Mouse (Mus musculus) thymus, adult 2 months (tissue): Measurements from ENCODE around the gene Hsd17b2. TPM values are rescaled to one million over a fixed set of nuclear protein-coding genes. Genes with fewer than 3 reads are reported as not detected.

Experiments used
- DNase-seq: peaks from one replicate; pipeline ENCODE4 v3.0.0; 2021
- H3K27ac ChIP-seq: fragments of 200-500 bp; 2 replicates; pipeline ENCODE4 v1.5.1; 2012; ENCODE audit warnings: low read length, control low read depth; ENCODE audit not compliant: control insufficient read depth, insufficient read depth
- H3K27me3 ChIP-seq: fragments of 200-500 bp; 2 replicates; pipeline ENCODE4 v1.6.1; 2012; ENCODE audit warnings: mild to moderate bottlenecking, low read length, moderate library complexity, mixed read lengths; ENCODE audit not compliant: control insufficient read depth, insufficient read depth
- H3K36me3 ChIP-seq: fragments of 200-500 bp; 2 replicates; pipeline ENCODE4 v1.6.1; 2012; ENCODE audit warnings: mild to moderate bottlenecking, low read length, moderate library complexity; ENCODE audit not compliant: control insufficient read depth, insufficient read depth
- H3K4me1 ChIP-seq: fragments of 200-500 bp; replicated peaks from 2 replicates; pipeline ENCODE4 v1.6.1; 2012; ENCODE audit warnings: low read length; ENCODE audit not compliant: control insufficient read depth, insufficient read depth
- H3K4me3 ChIP-seq: fragments of 200-500 bp; 2 replicates; pipeline ENCODE4 v1.5.1; 2012; ENCODE audit warnings: mild to moderate bottlenecking, low read length, control low read depth, moderate library complexity; ENCODE audit not compliant: control insufficient read depth, insufficient read depth
- CTCF ChIP-seq: fragments of 200-500 bp; IDR thresholded peaks from 2 replicates; pipeline ENCODE4 v1.5.1; 2012; ENCODE audit warnings: mild to moderate bottlenecking, control low read depth, low read length, moderate library complexity, borderline replicate concordance; ENCODE audit not compliant: control insufficient read depth, poor library complexity, insufficient read depth; ENCODE audit errors: extremely low read depth
- POLR2A ChIP-seq: fragments of 200-500 bp; IDR thresholded peaks from 2 replicates; pipeline ENCODE4 v1.6.1; 2012; ENCODE audit warnings: mild to moderate bottlenecking, low read length, control low read depth, moderate library complexity; ENCODE audit not compliant: control insufficient read depth, poor library complexity, insufficient read depth; ENCODE audit errors: extremely low read depth
- whole genome bisulfite sequencing: fragments of 180-500 bp; shearing (Covaris S2); methylation state at CpG from one replicate; pipeline ENCODE4 v1.1.7; 2018; 5-methylcytosine and 5-hydroxymethylcytosine counted together
- polyA plus RNA-seq: library from polyadenylated mRNA; depleted of rRNA; stranded (reverse); fragments of >200 nt; gene quantifications from 2 replicates; pipeline ENCODE4 v1.2.3, GENCODE M21; 2012

The Hsd17b2 gene
- polyA plus RNA-seq, 1 experiment = 0.40 TPM

DNA sequence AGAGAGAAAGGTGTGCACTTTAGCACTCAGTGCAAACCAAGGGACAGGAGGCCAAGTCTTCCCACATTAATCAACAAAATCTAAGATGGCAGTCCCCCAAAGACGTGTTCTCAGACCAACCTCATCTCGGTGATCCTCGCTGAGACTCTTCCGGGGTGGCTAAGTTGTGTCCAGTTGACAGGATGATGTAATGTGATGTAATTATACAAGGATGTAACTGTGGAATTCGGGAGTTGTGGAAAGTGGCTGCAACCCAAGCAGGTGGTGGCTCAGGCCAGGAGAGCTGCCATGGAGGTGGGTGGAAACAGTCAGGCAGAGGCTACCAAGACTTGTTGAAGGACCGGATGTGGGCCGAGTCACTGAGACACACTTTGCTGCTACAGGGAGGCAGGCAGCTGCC, 13.8 kb upstream of the Hsd17b2 start:
- Histone ChIP-seq H3K36me3 (no peaks in the 10 kb centered on the region), H3K27me3 (no peaks in the 10 kb centered on the region), H3K27ac (no peak overlapping the region), H3K4me1 (no peaks in the 10 kb centered on the region), H3K4me3 (no peak overlapping the region)
- DNase-seq = no peak
- TF ChIP-seq POLR2A (no peak), CTCF (no peak)
- 92% methylated on average over 7 of the region's 7 CpGs for WGBS

DNA sequence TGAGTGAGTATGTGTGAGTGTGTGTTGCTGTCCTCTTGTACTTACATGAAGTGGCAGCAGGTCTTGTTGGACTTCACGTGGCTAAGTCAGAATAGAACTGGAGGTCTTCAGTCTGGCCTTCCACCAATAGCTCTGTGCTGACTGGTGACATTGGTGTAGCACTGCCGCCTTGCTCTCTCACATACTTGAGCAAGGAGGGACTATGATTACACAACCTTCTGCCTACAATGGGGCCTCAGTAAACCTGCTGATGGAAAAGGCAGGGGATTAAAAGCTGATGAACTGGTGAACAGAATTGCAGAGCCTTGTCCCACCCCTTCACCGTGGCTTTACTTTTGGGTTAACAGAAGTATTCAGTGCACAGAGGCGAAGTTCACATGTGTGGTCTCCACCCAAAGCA, 9.6 kb upstream of the Hsd17b2 start:
- TF ChIP-seq POLR2A = no peak
- no peak for TF ChIP-seq CTCF
- no peak overlapping the region for H3K27ac ChIP-seq
- WGBS = 96% methylated on average over 4 of the region's 4 CpGs
- no peaks in the 10 kb centered on the region for H3K27me3 ChIP-seq
- DNase-seq = no peak
- no peak overlapping the region for H3K4me3 ChIP-seq
- H3K4me1 ChIP-seq = no peaks in the 10 kb centered on the region
- H3K36me3 ChIP-seq = no peaks in the 10 kb centered on the region

- Histone ChIP-seq H3K4me1 (no peaks in the 10 kb centered on the region), H3K27me3 (no peaks in the 10 kb centered on the region), H3K4me3 (no peak overlapping the region), H3K36me3 (no peaks in the 10 kb centered on the region), H3K27ac (no peak overlapping the region)
- TF ChIP-seq POLR2A (no peak), CTCF (no peak)
- no peak for DNase-seq
- WGBS = 93% methylated on average over 1 of the region's 1 CpGs
Measured at GRCm38 (mm10) chr8:117695636-117696035, 6.1 kb upstream of the Hsd17b2 start.

DNA sequence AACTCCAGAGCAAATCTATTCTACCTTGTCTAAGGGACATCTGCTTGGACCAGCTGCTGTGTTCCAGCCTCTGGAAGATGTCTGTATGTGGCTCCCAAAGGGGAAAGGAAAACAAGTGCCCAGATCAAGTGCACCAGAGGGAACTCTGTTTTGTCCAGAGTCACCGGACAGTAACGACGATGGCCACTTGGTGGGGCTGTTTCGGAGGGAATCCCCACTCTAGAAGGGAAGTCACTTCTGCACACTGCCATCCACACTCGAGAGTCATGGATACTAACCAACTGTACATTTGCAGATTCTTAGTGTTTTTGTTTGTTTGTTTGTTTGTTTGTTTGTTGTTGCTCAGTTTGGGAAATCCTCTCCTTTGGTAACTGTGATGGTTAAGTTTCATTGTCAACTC, 4.5 kb upstream of the Hsd17b2 start:
- no peak overlapping the region for H3K27ac ChIP-seq
- no peak for DNase-seq
- no peaks in the 10 kb centered on the region for H3K36me3 ChIP-seq
- TF ChIP-seq CTCF (no peak), POLR2A (no peak)
- no peak overlapping the region for H3K4me3 ChIP-seq
- H3K4me1 ChIP-seq = no peaks in the 10 kb centered on the region
- H3K27me3 ChIP-seq = no peaks in the 10 kb centered on the region
- 50% methylated on average over 5 of the region's 5 CpGs for WGBS

DNA sequence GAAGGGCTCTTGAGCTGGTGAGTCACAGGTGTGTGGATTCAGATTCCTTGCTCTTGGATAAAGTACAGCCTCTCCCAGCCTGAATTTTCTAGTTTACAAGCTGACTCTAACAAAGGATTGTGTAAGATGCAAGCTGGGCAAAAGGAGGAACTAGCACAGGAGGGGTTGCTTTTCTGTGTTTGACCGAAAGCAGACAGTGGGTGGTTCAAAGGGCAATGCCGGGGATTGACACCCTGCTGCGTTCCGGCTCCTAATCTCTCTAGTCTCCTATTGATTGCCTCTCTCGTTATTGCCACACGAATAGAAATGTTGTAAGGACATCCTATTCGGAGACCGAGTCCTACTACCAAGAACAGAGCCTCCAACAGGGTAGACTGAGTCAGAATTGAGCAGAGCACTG, 1.0 kb upstream of the Hsd17b2 start:
- 67% methylated on average over 8 of the region's 8 CpGs for WGBS
- no peak for DNase-seq
- H3K36me3 ChIP-seq = no peaks in the 10 kb centered on the region
- no peak overlapping the region for H3K4me3 ChIP-seq
- H3K4me1 ChIP-seq = no peaks in the 10 kb centered on the region
- H3K27ac ChIP-seq = no peak overlapping the region
- no peak for TF ChIP-seq POLR2A
- TF ChIP-seq CTCF = no peak
- no peaks in the 10 kb centered on the region for H3K27me3 ChIP-seq

- no peak overlapping the region for H3K4me3 ChIP-seq
- no peaks in the 10 kb centered on the region for H3K27me3 ChIP-seq
- 97% methylated on average over 8 of the region's 8 CpGs for WGBS
- no peak overlapping the region for H3K27ac ChIP-seq
- TF ChIP-seq POLR2A (no peak), CTCF (no peak)
- DNase-seq = no peak
- no peaks in the 10 kb centered on the region for H3K4me1 ChIP-seq
- H3K36me3 ChIP-seq = no peaks in the 10 kb centered on the region
Measured at GRCm38 (mm10) chr8:117701246-117701645, 458 bp upstream of the Hsd17b2 start.

DNA sequence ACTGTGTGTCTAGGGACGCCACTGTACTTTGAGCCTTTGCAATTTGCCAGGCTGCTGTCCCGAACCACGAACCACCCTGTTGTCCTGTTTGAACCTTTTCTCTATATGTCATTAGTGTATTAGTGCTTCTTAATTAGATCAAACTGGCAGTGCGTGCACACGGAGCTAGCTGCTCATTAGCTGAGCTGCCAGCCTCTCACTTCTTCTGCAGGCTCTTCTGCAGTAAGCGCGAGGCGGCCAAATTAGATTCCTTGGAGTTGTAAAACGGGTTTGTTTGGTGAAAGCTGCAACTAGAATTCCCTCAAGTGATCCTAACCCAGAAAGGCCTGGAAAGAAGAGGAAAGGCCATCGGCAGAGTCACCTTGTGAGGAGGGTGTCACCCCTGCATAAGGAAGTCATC, 997 bp downstream of the Hsd17b2 start:
- Histone ChIP-seq H3K4me1 (no peaks in the 10 kb centered on the region), H3K36me3 (no peaks in the 10 kb centered on the region), H3K4me3 (no peak overlapping the region), H3K27me3 (no peaks in the 10 kb centered on the region), H3K27ac (no peak overlapping the region; the same call in 1 of the 2 replicates)
- TF ChIP-seq CTCF (no peak), POLR2A (no peak)
- no peak for DNase-seq
- WGBS = 87% methylated on average over 10 of the region's 10 CpGs
